Mouse (Mus musculus) C2C12 (cell line): ENCODE data around the gene Card11.

Source experiments
- CEBPB ChIP-seq: IDR thresholded peaks from one replicate; pipeline ENCODE4 v1.6.1; 2011; ENCODE audit warnings: low read depth, mild to moderate bottlenecking, control low read depth, moderate library complexity
- CTCF ChIP-seq: IDR thresholded peaks from one replicate; pipeline ENCODE4 v1.5.1; 2011; ENCODE audit not compliant: control insufficient read depth, insufficient read depth, insufficient read length
- FOSL1 ChIP-seq: IDR thresholded peaks from one replicate; pipeline ENCODE4 v1.8.0; 2011; ENCODE audit warnings: mild to moderate bottlenecking, low read length; ENCODE audit not compliant: poor library complexity, insufficient read depth, severe bottlenecking
- MAX ChIP-seq: IDR thresholded peaks from one replicate; pipeline ENCODE4 v1.6.1; 2011; ENCODE audit warnings: mild to moderate bottlenecking, control low read depth
- MYOD1 ChIP-seq: IDR thresholded peaks from one replicate; pipeline ENCODE4 v1.6.1; 2011; ENCODE audit warnings: low read depth; ENCODE audit not compliant: control insufficient read depth, insufficient read length
- MYOG ChIP-seq: IDR thresholded peaks from one replicate; pipeline ENCODE4 v1.6.1; 2011; ENCODE audit not compliant: control insufficient read depth, insufficient read length; ENCODE audit errors: extremely low read depth
- USF1 ChIP-seq: IDR thresholded peaks from one replicate; pipeline ENCODE4 v1.6.1; 2011; ENCODE audit warnings: low read depth, mild to moderate bottlenecking, control low read depth, moderate library complexity

GRCm38 (mm10) chr5:140852435-140852996 lies 147.9 kb downstream of the Card11 start:
- TF ChIP-seq CTCF = no peak
- TF ChIP-seq CEBPB = no peak
- TF ChIP-seq USF1 = no peak
- no peak for TF ChIP-seq MAX
- TF ChIP-seq MYOD1 = no peak
- TF ChIP-seq FOSL1 = no peak
- no peak for TF ChIP-seq MYOG
